Mouse (Mus musculus): ENCODE measurements around the gene Wfikkn1.

Wfikkn1 gene

DNA sequence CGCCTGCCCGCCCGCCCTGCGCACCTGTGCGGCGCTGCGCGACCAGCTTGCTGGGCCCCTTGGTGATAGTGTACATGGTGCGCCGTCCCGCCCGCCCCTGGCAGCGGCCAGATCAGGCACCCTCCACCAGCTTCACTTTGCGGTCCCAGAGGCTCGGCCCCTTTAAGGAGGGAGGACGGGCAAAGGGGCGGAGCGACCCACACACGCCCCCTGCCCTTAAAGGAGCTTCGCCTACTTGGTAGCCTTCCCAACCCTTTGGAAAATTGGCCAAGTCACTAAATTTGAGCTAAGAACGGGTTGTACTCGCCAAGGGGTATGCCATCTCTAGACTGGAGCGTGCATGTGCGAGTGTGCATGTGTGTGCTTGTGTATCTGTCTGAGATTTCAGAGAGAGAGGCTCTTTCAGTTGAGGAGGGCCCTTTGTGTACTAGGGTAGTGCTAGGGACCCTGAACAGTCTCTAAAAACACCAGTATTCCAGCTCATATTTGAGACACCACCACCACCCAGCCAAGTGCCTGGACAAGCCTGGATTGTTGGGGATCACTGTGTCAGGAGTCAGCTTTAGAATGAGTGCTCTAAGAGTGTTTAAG lies 12.0 kb downstream of the Wfikkn1 start, which contains the start of gene Mcrip2:
TSS of gene Mcrip2 (minus strand) at position 164 of the 591 bp plus-strand sequence.
- DNase-seq (ENCODE audit: low spot score) = peak; percentile 84

- DNase-seq (ENCODE audit: low spot score) = peak; percentile 86
These were observed 12.6 kb downstream of the Wfikkn1 start for GRCm38 (mm10) chr17:25867836-25868600.

DNA sequence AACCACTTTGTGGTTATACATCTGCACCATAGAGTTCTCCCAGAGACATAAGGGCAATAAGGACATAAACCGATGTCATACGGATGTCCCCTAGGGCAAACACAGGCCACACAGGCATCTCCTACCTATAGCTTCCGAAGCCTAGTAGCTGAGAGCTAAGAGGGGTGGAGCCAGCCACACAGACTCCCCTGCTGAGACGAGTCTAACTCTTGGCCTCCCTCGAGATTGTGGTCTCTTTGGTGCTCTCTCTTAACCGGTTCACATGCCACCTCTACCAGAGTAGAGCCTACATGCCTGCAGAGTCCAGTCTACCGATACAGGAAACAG lies 13.2 kb downstream of the Wfikkn1 start:
- no peak for DNase-seq (ENCODE audit: low spot score)

- no peak for DNase-seq (ENCODE audit: low spot score)
These were observed 14.5 kb downstream of the Wfikkn1 start for GRCm38 (mm10) chr17:25866172-25866571.

- DNase-seq (ENCODE audit: low spot score) = no peak
These were observed 15.4 kb downstream of the Wfikkn1 start for GRCm38 (mm10) chr17:25865288-25865687.

DNA sequence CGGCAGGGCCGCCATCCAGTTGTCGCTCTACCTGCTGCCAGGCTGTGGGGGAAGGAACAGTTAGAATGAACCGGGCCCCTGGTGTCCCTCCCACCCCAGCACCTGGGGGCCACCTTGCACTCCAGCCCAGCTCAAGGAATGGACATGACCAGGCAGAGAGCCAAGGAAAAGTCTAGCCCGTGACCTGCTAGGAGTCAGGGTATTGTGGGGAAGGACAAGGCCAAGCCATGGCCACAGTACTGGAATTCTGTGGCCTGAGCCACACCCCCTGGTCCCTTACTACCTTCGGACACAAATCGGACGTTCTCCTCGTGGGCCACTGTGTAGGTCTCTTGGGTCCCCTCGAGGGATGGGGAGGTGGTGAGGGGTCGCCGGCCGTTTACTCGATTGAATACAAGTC lies 16.3 kb downstream of the Wfikkn1 start:
- no peak for DNase-seq (ENCODE audit: low spot score)

- no peak for DNase-seq (ENCODE audit: low spot score)
These were observed 17.0 kb downstream of the Wfikkn1 start for GRCm38 (mm10) chr17:25863681-25864080.

DNA sequence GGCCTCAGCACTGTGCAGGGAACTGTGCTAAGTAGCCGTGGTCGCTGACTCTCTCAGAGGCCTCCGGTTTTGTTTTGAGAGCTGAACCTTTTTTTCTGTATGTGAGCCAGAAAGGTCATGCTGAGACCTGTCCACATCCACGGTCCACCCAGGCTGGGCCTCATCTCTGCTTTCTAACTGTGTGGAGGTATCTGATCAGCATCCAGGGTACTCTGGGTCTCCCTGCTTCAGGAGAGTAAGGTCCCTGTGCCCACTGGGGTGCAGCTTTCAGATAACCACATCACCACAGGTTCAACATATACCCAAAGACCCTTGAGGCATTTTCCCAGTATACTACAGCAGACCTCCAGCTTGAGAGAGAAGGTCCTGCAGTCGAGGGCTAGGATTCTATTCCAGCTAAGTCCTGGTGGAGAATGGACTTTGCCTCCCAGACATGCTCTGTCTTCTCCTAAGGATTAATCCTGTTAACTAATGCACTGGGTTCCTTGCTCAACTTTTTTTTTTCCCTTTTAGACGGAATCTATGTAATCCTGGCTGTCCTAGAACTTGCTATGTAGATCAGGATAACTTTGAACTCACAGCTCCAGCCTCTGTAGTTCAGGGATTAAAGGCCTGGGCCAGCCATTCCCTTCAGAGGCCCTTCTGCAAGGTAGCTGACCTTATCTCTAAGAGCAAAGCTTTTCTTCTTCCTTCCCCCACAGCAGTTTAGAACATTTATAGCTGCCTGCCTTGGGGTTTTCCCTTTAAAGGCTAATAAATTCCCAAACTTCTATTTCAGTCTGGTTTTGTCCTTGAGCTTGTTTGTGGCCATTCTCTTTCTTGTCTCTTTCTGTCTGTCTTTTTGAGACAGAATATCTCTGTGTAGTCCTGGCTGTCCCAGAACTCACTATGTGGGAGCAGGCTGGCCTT lies 18.7 kb downstream of the Wfikkn1 start:
- no peak for DNase-seq (ENCODE audit: low spot score)

GRCm38 (mm10) chr17:25860832-25861703 lies 19.6 kb downstream of the Wfikkn1 start, which contains the start of gene Wdr90:
Gene Wdr90 (minus strand): TSS chr17:25861501.
- DNase-seq (ENCODE audit: low spot score) = peak; percentile 88

DNA sequence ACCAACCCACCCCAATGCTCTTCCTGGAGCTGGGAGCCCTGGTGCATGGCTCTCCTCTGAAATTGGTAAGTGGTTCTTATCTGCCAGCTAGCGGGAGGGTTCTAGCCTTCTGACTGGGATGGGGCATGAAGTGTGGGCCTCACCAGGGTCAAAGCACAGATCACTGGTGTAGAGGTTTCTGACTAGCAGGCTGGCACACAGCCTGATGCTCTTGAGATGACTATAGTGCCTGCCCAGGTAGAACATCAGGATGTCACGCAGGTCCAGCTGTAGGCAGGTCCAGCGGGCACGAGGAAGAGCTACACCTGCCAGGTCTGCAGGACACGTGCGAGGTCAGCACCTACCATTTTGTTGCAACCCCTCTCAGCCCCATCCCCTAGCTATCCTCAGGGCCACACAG lies 20.4 kb downstream of the Wfikkn1 start:
- DNase-seq (ENCODE audit: low spot score) = no peak

DNA sequence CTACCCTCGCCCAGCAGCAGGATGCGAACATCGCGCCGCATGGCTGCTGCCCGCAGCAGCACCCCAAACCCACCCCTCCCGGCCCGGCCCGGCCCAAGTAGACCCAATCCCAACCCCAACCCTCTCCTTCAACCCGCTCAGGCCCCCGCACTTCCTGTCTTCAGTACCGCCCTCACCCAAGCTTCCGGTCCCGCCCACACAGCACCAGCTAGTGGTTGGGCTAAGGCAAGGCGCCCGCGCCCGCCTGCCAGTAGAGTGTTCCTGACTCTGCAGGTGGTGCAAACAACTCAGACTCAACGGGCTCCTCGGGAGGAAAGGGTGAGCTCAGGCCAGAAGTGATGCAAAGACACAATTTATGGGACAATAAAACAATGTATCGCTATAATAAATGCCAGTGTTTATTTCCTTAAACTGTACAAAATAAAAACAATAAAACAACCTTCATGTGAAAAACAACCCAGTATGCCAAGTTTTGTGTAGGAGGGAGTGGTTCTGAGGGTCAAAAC lies 36.2 kb downstream of the Wfikkn1 start, which contains the start of gene Rhot2:
TSS of gene Rhot2 (minus strand) at position 456 of the 506 bp plus-strand sequence.
- peak; percentile 94 for DNase-seq (ENCODE audit: low spot score)

GRCm38 (mm10) chr17:25843636-25844395 lies 36.8 kb downstream of the Wfikkn1 start:
- DNase-seq (ENCODE audit: low spot score) = no peak

DNA sequence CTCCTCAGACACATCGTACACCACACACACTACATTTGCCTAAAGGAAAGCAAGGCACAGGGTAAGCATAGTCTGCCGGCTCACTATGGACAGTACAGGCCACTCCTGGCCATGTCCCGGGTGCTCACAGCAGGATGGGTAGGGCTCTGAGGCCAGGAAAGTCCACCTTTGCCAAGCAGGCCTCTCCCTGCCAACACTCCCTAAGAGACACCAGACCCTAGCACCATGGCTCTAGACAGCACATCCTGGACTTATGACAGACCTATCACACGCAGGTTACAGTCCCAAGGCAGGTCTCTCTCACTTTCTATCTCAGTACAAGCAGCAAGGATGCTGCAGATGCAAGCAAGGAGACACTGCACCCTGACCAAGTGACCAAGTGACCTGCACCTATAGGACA lies 37.5 kb downstream of the Wfikkn1 start:
- no peak for DNase-seq (ENCODE audit: low spot score)

DNA sequence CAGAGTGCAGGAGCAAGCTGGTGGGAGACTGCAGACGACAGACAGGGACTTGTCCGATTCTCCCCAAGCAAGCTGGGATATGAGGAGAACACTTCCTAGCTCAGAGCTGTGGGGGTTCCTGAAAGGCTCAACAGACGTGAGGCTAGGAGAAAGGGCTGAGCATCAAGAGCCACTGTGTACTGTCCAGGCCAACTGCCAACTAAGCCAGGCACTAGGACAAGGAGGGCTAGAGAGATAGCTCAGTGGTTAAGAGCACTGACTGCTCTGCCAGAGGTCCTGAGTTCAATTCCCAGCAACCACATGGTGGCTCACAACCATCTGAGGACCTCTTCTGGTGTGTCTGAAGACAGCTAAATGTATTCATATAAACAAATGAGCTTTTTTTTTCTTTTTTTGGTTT lies 38.1 kb downstream of the Wfikkn1 start:
- DNase-seq (ENCODE audit: low spot score) = no peak

- DNase-seq (ENCODE audit: low spot score) = no peak
These were observed 39.4 kb downstream of the Wfikkn1 start, which contains the start of gene Gm20683 for GRCm38 (mm10) chr17:25841117-25841880. Gene Gm20683 (minus strand): TSS chr17:25841763.

DNA sequence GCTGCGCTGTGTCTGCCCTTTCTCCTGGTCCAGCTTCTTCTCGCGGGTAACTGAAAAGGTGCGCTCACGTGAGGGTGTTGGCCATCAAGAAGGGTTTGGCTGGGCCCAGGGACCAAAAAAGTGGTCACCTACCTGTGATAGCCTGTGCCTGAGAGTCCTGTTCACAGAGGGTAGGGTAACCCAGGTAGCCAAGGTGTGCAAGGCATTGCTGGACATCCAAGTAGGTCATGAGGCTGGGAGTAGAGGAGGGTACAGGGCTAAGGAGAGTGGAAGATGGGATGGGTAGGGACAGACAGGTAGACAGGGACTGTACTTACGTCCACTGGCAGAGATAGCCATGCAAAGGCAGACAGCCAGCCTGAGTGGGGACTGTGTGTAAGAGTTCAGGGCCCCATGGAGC lies 40.1 kb downstream of the Wfikkn1 start:
- DNase-seq (ENCODE audit: low spot score) = no peak

DNA sequence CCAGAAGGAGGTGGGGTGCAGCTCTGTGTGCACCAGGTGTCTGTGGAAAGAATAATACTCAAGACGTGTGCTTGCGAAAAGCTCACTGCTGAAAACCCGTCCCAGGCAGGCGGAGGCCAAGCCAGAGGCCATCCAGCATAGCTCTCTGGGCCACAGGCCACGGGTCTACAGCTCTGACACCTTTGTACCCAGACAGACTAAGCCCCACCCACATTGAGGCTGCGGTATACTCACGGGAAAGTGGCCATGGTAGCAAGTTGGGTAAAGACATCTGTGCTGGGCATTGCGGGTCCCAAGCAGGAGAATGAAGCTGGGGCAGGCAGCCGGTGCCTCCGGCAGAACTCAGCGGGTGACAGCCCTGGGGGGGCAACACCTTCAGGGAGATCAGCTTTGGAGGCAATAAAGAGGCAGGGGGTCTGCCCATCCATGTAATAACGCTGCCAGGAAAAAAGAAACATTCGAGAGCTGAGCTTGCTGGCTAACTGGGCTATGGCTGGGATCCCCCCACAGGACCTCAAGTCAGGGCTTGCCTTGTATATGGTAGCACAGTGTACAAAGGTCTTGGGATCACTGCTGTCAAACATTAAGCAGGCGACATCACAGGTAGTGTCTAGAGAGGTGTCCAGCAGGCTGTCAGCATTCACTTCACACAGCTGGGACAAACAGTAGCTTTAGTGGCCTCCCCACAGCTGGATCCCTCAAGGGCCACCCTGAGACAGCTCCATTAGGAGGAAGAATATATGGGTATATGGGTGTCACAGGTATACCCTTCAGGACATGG lies 41.0 kb downstream of the Wfikkn1 start:
- no peak for DNase-seq (ENCODE audit: low spot score)

- DNase-seq (ENCODE audit: low spot score) = no peak
These were observed 41.8 kb downstream of the Wfikkn1 start for GRCm38 (mm10) chr17:25838904-25839303.

DNA sequence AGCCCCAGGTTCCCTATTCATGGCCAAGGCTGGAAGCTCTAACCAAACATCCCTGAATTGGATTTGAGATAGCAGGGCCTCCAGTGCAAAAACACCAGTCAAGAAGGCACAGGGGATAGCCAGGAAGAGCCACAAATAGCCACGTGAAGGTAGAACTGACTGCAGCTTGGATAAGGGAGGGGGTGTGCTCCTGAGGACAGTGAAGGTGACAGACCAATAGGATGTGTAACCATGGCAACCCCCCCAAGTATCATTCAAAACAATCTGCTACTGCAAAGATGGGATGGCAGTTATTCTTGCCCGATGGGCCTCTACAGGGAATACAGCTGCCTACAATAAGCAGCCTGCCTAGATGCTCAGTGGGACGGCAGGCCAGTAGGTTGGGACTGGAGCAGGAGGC lies 43.1 kb downstream of the Wfikkn1 start:
- no peak for DNase-seq (ENCODE audit: low spot score)
